Mouse (Mus musculus): ENCODE measurements around the gene Vwa1.
"Not testable (repeated sequence)": the region's sequence is repeated elsewhere in the genome, so short reads cannot be mapped to it uniquely, and the experiment has no call there.

Vwa1 gene

DNA sequence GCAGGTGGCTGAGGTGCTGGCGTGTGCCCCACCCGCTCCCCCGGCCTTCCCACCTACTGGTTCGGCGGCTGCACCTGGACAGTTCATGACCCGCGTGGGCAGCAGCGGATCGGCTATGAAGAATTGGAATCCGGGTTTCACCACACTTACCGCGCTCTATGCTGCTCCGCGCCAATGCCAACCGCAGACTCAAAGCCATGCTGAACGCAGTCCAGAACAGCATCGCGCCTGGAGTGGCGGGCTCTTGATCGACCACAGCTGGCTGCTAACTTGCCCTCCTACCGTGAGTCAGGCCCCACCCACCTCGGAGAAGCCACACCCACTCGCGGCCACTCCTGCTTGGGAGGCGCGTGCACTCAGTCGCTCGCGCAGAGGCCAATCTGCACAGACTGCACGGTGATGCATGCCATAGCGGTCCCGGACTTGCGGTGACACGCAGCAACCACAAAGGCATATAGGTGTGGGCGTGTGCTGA, at the start of gene Vwa1:
Gene Vwa1 (minus strand): TSS at position 419 of the 475 bp plus-strand sequence.
- in situ Hi-C loops (cut with MboI, MseI): no loop called here

- in situ Hi-C loops (cut with MboI, MseI): no loop called here
Measured at GRCm38 (mm10) chr4:155823443-155823842, 48.9 kb upstream of the Vwa1 start.

GRCm38 (mm10) chr4:155821025-155821424, 46.5 kb upstream of the Vwa1 start:
- in situ Hi-C loops (cut with MboI, MseI): no loop called here

DNA sequence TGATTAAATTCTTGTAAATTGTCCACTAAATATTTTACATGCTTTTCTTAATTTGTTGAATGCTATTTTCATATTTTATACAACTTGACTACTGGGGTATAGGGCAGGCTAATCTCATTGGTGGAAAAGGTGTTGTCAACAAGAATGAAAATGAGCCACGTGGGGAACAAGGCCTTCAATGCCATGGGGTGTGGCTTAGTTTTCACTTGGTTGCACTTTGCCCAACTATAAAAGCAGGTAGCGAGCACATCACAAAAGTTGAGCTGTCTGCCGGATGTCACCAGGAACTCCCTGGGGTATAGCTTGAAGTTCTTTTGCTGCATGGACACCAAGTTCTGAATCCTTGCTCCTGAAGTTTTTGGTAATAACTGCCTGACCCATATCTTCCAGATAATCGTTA, 43.0 kb upstream of the Vwa1 start:
- in situ Hi-C loops (cut with MboI, MseI): no loop called here

- in situ Hi-C loops (cut with MboI, MseI): no loop called here
Measured at GRCm38 (mm10) chr4:155812665-155813181, 38.2 kb upstream of the Vwa1 start.

- in situ Hi-C loops (cut with MboI, MseI): no loop called here
Measured at GRCm38 (mm10) chr4:155811929-155812664, 37.6 kb upstream of the Vwa1 start, which contains the start of gene Ccnl2. Ccnl2 (plus strand) TSS chr4:155812489.

GRCm38 (mm10) chr4:155807841-155808240, 33.3 kb upstream of the Vwa1 start:
- in situ Hi-C loops (cut with MboI, MseI): no loop called here

DNA sequence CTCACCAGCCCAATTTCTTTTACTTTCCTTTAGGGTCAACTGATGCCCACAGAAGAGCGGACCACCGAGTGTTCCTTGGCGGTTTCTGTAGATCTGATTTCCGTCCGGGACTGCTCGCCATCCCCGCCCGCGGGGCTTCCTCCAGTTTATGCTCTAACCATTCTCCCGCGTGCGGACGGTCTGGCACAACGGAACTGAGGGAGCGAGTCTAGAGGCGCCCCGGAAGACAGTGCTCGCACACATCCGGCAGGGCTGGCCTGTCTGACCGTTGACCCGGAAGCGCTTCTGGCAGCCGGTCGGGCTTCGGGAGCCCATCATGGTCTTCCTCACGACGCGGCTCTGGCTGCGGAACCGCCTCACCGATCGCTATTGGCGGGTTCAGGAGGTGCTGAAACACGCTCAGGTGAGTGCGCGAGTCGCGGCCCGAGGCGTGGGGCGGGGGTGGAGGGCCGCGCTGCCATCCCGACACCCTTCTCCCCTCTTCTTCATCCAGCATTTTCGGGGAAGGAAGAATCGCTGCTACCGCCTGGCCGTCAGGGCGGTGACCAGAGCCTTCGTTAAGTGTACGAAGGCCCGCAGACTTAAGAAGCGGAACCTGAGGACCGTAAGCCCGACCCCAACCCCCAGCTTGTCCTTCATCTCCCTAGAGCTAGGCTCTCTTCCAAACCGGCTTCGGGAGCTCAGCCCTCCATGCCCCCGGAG, 29.0 kb upstream of the Vwa1 start:
- in situ Hi-C loops (cut with MboI, MseI): no loop called here

GRCm38 (mm10) chr4:155802741-155803339, 28.3 kb upstream of the Vwa1 start, which contains the start of gene Mrpl20:
Mrpl20 (plus strand) TSS chr4:155802878.
- in situ Hi-C loops (cut with MboI, MseI): no loop called here

DNA sequence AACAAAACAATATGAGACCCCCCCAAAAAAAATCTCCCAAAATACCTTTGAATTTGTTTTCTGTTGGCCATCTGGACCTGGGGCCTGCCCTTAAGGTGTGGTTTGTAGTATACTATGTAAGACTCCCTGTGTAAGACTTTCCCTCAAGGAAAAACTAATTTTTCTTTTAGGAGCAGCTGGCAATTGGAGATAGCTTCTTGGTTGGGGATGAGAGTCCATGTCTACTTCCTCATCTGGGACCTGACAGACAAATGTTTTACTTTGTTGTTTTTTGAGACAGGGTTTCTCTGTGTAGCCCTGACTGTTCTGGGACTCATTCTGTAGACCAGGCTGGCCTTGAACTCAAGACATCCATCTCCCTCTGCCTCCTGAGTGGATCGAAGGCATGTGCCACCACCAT, 27.6 kb upstream of the Vwa1 start:
- in situ Hi-C loops (cut with MboI, MseI): no loop called here

DNA sequence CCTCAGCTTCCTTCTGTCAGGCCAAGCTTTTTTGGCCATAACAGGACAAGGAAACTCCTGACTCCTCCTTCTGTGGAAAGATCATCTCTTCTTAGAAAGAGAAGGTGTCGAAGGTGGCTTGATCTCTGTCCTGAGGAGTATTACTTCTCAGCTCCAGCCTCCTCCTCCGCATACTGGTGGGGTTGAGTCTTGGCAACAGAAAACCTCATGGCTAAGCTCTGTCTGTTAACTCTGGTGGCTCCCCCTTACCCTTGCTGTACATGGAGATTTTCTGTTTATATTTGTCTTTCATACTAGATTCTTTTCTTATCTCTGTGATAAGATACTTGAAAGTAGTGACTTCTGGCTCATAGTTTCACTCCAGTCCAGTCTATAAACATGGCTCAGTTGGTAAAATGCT, 19.2 kb upstream of the Vwa1 start:
- in situ Hi-C loops (cut with MboI, MseI): no loop called here

DNA sequence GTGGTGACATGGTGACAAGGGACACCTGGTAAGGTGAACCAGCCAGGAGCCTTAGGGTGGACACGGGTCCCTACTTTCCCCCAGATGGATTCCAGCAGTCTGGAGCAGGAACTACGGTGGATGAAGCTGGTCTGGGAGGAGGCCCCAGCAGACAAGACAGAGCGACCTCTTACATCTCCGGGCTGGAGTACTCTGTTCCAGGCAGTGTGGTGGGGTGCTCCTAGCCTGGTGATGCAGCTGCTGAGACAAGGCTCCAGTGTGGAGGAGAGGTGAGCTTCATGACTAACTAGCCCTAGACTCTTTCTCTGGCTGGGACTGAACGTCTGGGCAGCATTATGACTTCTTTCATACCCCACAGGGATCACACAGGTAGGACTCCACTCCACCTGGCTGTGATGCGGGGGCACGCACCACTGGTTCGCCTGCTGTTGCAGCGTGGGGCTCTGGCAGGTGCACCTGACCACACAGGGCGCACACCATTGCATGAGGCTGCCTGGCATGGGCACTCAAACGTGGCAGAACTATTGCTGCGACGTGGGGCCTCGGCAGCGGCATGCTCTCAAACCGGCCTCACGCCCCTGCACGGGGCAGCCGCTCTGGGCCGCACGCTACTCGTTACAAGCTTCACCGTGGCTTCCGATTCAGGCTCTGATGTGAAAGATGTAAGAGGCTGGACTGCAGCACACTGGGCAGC, 16.9 kb upstream of the Vwa1 start:
- in situ Hi-C loops (cut with MboI, MseI): no loop called here

DNA sequence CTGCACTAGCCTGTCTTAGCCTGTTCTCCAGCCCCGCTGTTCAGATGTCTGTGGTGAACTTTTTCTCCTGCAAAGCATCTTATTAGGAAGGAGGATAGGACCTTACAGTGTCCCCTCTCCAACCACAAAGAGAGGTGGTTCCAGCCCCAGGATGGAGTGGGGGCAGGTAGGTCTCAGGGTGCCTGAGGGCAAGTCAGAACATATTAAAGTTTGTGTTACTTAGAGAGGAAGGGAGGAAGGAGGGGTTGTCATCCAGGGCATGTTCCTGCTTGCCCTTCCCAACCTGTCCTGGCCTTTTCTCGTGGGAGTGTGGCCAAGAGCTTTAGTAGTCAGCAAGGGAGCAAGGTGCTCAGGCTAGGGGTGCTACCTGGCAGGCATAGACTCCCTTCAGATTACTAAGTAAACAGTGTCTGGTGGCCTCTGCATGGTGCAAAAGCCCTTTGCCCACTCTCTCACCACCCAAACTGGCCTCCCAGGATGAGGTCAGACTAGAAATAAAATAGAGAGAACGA, 16.2 kb upstream of the Vwa1 start:
- in situ Hi-C loops (cut with MboI, MseI): no loop called here

- in situ Hi-C loops (cut with MboI, MseI): no loop called here
Measured at GRCm38 (mm10) chr4:155790021-155790489, 15.6 kb upstream of the Vwa1 start, which contains the start of gene Ankrd65. Ankrd65 (plus strand) TSS chr4:155790439.

DNA sequence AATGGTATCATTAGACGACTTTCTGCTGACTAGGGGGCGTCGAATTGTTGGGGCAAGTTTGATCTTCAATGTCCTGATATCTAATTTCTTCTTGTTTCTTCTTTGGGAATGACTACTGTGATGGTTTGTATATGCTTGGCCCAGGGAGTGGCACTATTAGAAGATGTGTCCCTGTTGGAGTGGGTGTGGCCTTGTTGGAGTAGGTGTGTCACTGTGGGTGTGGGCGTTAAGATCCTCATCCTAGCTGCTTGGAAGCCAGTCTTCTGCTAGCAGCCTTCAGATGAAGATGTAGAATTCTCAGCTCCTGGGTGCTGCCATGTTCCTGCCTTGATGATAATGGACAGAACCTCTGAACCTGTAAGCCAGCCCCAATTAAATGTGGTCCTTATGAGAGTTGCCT, 14.3 kb upstream of the Vwa1 start:
- in situ Hi-C loops (cut with MboI, MseI): not testable (repeated sequence)

DNA sequence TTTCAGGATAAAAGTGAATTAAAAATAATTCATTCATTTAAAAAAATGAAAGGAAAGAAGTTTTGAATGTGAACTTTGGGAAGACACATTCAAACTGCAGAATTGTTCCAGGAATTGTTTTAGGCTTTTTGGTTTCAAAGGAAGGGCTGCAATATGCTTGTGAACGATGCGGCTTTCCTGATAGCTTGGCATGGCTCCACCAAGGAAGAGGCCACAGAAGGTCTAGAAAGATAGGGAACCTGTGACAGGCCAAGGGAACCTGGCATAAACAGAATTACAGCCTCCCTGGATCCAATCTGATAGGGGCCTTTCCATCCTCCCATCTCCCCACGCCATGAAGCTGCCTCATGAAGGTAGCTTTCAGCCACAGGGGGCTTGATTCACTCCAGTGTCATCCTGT, 13.8 kb upstream of the Vwa1 start:
- in situ Hi-C loops (cut with MboI, MseI): no loop called here

- in situ Hi-C loops (cut with MboI, MseI): no loop called here
Measured at GRCm38 (mm10) chr4:155785819-155786218, 11.3 kb upstream of the Vwa1 start, which contains the start of gene Tmem88b. Tmem88b (minus strand) TSS chr4:155785874.

DNA sequence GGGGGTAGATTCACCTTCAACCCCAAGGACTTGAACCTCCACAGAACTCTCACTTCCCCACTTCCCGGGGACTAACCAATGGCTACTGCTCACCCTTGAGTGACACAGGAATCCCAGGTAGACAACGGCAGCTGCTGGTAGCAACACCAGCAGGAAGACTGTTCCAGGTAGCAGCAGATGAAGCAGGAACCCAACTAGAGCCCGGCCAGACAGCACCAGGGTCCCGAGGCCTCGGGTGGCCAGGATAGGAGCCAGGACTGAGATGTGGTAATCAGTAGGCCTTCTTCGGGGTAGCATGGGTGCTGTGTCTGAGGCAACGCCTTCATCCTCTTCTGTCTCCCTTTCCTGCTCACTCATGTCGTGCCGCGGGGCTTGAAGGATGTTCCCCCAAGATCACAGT, 10.7 kb upstream of the Vwa1 start:
- in situ Hi-C loops (cut with MboI, MseI): no loop called here

DNA sequence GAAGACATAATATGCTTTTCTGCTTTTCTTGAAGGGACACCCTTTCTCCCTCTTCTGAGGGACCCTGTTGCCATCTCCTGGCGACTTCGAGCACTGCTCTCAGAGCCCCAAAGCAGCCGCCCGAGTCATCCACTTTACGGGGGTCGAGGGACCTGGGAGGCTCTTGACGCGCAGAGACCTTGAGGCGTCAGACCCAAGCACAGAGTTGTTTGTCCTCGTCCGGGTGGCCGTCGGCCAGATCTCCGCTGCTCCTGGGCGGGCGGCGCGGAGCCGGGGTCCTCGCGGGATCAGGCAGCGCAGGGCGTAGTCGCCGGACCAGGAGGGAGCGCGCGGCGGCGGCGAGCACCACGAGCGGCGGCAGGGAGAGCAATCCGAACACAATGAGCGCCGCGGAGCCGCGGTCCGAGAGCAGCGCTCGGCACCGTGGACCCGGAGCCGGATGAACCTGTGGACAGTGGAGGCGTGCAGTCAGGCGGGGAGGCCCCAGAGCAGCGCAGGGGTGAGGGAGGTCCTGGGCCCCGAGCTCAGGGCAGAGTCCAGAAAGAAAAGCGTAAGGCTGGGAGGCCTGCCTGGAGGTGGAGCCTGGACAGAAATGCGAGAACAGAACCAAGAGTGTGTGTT, 9.7 kb upstream of the Vwa1 start:
- in situ Hi-C loops (cut with MboI, MseI): no loop called here

DNA sequence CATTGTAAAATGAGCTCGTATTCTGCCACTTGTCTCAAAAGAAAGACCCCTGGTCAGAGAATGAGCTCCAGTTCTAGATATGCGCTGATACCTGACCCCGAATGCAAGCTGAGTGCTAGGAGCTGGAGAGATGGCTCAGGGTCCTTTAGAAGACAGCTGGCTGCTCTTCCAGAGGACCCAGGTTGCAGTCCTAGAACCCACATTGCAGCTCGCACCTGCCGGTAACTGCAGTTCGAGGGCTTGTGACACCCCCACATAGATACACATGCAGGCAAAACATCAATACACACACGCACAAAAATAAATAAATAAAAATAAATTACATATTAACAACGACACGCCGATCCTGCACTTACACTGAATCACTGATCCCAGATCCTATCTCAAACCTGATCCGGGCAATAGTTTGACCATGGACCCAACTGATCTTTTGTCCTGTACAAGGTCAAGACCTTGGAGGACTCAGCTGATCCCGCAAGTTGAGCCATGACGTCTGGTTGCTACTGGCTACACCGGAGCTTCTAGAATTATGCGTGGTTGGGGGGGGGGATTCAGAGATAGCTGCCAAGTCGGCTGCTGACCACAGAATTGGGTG, 9.1 kb upstream of the Vwa1 start:
- in situ Hi-C loops (cut with MboI, MseI): no loop called here

All from T-helper 17 cell (primary cell).